Mouse (Mus musculus): ENCODE data around the gene Bin2.
"Not testable (repeated sequence)": the region's sequence is repeated elsewhere in the genome, so short reads cannot be mapped to it uniquely, and the experiment has no call there.

Gene Bin2

GRCm38 (mm10) chr15:100642451-100642850 lies 26.9 kb downstream of the Bin2 start:
- DNase-seq, result no peak

GRCm38 (mm10) chr15:100641226-100641810 lies 28.0 kb downstream of the Bin2 start:
- DNase-seq, result no peak

- no peak for DNase-seq
These were observed 29.2 kb downstream of the Bin2 start for GRCm38 (mm10) chr15:100639972-100640750.

- peak; percentile 60 to 66 for DNase-seq
These were observed 31.7 kb downstream of the Bin2 start for GRCm38 (mm10) chr15:100637661-100638060.

GRCm38 (mm10) chr15:100636700-100637501 lies 32.5 kb downstream of the Bin2 start, which contains the start of gene Smagp:
Smagp (minus strand) TSS chr15:100636940.
- DNase-seq, result peak; percentile 41 to 46

DNA sequence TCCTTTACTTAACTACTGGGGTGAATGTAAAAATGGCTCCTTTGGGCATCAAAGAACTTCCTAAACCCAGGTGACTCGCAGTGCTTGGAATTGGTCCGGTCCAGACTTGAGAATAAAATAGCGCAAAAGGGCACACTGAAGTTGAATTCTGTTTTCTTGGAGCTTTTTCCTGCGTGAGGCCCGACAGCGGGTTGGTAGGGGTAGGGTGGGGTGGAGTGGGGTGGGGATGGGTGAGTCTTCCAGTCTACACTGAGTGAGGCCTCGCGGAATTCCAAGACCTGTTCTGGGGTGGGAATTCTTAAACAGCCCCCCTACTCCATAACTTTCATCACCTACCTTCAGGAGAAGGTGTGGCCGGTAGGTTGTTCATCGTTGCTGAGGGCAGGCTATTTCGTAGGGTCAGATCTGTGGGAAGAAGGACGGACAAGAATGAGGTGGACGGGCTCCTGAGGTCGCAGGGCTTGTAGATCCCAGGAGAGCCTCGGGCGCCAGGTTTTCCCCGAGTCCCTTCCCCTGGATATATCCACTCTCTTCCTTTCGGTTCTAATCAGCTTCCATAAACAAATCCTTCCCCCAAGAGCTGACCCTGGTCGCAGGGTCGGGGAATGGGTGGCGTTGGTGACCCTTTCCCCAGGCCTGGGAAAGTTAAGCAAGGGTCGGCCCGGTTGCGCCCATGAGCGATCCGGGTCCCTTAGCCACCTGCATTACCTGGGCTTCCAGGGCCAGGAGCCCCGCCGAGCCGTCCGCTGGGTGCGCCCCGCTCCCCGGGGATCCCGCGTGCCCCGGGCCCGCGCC lies 33.3 kb downstream of the Bin2 start:
- DNase-seq, result no peak

- peak in 1 of 2 experiments; percentile 36 for DNase-seq
These were observed 34.1 kb downstream of the Bin2 start for GRCm38 (mm10) chr15:100635239-100635638.

DNA sequence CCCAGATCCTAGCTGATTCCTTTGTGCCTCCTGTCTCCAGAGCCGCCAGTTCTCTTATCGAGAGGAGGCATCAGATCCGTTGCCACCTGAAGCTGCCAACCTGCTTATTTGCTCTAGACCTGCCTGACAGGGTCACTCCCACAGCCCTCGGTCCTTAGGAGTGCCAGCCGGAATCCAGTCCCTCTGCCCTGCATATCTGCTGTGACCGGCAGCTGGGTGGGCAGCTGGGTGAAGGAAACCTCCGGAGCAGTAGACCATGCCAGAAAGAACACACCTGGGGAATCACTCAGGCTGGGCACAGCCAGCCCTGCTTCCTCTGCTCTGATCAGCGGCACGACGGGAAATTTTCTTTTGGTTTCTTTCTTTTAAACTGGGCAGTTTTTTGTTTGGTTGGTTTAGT lies 36.0 kb downstream of the Bin2 start:
- DNase-seq, result peak; percentile 28 to 35

GRCm38 (mm10) chr15:100632323-100632722 lies 37.0 kb downstream of the Bin2 start:
- no peak for DNase-seq

DNA sequence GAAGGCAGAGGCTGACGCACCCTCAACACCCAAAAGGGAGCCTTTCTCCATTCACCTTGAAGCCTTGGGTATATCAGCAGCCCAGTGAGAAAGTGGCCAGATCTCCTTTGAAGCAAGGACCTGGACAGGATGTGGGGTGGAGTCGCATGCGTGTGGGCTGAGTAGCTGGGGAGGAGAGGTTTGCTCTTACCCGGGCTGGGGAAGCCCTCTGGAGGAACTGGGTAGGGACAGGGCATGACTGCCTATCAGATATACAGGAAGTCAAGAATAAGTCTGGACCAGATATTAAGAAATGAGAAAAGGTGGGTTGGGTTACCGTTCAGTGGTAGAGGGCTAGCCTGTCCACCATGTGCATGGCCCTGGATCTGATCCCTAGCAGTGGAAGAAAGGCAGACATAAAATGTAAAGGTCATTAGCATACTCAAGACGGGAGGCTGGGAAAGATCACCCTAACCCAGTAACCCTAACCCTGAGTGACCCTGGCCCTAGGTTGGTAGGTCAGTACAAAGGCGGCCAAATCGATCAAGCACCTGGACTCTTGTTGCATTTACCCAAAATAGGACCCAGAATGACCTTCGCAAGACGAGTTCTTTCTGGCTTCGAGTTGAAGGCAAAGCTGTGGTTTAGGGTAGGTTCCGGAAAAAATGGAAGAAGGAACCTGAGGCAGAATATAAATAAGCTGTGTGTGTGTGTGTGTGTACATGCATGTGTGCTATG lies 37.7 kb downstream of the Bin2 start:
- DNase-seq, result no peak

- DNase-seq, result no peak
These were observed 39.2 kb downstream of the Bin2 start for GRCm38 (mm10) chr15:100630126-100630525.

- no peak for DNase-seq
These were observed 40.6 kb downstream of the Bin2 start for GRCm38 (mm10) chr15:100628797-100629196.

- no peak for DNase-seq
These were observed 41.5 kb downstream of the Bin2 start for GRCm38 (mm10) chr15:100627774-100628370.

- DNase-seq, result peak in 1 of 2 experiments; percentile 52
These were observed 42.1 kb downstream of the Bin2 start for GRCm38 (mm10) chr15:100627287-100627686.

- no peak for DNase-seq
These were observed 44.9 kb downstream of the Bin2 start for GRCm38 (mm10) chr15:100624435-100624834.

DNA sequence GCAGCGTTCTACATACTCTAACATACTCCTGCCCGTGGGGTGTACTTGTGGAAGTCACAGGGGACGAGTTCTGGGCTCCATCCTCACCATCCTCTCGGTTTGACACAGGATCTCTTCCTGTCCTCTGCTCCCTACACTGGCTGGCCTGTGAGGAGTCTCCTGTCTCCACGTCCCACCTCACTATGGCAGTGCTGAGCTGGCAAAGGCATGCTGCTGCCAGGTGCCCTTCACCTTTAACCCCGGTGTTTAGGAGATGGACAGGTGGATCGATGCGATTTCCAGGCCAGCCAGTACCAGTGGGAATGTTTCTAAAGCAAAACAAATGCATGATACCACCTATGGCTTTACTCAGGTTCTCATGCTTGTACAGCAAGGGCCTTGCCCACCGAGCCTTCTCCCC lies 45.6 kb downstream of the Bin2 start:
- DNase-seq, result no peak

GRCm38 (mm10) chr15:100622164-100622563 lies 47.2 kb downstream of the Bin2 start:
- DNase-seq, result no peak

GRCm38 (mm10) chr15:100621671-100622070 lies 47.7 kb downstream of the Bin2 start:
- not testable (repeated sequence) for DNase-seq

- no peak for DNase-seq
These were observed 50.2 kb downstream of the Bin2 start for GRCm38 (mm10) chr15:100619200-100619599.

DNA sequence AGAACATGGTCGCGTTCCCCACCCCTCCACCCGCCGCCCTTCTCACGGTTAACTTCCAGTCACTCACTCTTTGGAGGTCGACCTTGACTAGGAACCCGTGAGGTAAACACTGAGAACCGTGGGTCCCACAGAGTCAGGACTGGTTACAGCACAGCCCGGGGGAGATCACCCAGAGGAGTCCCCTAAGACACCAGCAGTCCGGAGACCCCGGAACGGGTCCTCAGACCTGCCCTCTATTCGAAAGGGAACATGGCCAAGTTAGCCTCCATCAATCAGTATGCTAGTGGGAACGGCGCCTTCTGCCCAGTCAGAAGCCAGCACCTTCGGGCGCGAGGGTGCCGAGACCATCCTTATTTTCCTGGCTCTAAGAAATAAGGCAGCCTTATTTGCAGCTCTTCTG lies 53.1 kb downstream of the Bin2 start:
- no peak for DNase-seq

DNA sequence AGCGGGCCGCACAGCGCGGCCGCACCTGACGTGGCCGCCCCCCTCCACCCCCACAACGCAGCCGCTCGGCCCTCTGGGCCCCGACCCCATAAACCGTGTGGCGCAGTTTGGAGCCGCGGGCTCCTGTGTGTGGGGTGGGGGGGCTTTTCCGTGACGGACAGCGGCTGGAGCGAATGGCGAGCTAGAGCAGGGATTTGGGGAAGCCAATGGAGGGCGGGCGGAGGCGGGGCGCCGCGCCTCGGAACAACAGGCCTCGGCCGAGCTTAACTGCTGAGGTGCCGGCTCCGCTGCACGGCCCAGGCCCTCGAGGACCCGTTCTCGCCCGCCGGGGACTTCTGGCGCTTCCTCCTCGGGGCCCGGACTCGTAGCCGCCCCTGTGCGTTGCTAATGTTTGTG lies 53.5 kb downstream of the Bin2 start:
- DNase-seq, result peak; percentile 85 to 86
